ENCODE assay signal across 10 mouse cellular contexts in the genomic region with DNA sequence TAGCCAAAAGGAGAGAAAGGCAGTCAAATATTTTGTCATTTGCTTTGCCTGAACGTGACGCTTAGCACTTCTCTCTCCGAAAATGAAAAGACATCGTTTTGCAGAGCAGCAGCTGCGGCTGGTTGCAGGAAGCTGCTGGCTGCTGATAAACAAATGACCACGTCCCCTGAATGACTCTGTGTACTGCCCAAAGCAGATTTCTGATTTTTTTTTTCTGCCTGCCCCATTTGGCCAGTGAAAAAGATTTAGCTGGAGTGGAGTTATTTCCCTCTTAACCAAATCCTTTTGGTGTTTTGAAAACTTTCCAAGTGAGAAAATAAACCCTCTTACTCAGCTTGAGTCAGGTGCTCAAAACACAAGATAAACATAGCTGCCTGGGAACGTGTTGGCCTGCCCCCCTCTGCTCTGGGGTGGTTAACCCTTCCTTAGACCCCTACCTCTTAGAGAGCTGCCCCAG.
DNase-seq lines count a peak whose midpoint lies in the region; ATAC-seq and TF ChIP-seq lines count a peak whose summit lies in the region.
"Had no signal": no experiment of that assay in that cellular context is flagged by ENCODE, and none has a peak within 500 bp of the region (broad histone marks: within the 10 kb centered on the region; RNA-seq: fewer than 3 reads in every experiment).

No protein-coding gene starts in this region.

- H3K4me1 ChIP-seq in forebrain, postnatal 0 days (ENCODE audit: insufficient read depth): peaks cover 10% of the 10 kb centered on the region
- H3K4me1 ChIP-seq in forebrain, embryonic 15.5 days: 0 out of 2 replicates have a peak, but pooled peaks cover 10% of the 10 kb centered on the region
- peaks cover 19% of the 10 kb centered on the region; the same call in 1 of the 2 replicates for H3K4me1 ChIP-seq in neural tube, embryonic 13.5 days (replicated peaks)
- peaks cover 16% of the 10 kb centered on the region for H3K4me1 ChIP-seq in limb, embryonic 14.5 days (ENCODE audit: control insufficient read depth, insufficient read depth, low read length)

- no peak overlapping the region for H3K4me3 ChIP-seq in forebrain, postnatal 0 days (ENCODE audit: low read depth, low read length)
- no peak overlapping the region for H3K4me3 ChIP-seq in forebrain, embryonic 15.5 days
- H3K4me3 ChIP-seq in neural tube, embryonic 13.5 days: no peak overlapping the region
- H3K4me3 ChIP-seq in limb, embryonic 14.5 days (replicated peaks; ENCODE audit: low read length): no peak overlapping the region
- H3K4me3 ChIP-seq: embryonic facial prominence, embryonic 12.5 days had no signal

- H3K27me3 ChIP-seq in forebrain, postnatal 0 days (ENCODE audit: insufficient read depth, low read length): no peaks in the 10 kb centered on the region
- H3K27me3 ChIP-seq in forebrain, embryonic 15.5 days: no peaks in the 10 kb centered on the region
- H3K27me3 ChIP-seq in neural tube, embryonic 13.5 days: no peaks in the 10 kb centered on the region
- H3K27me3 ChIP-seq in limb, embryonic 14.5 days (ENCODE audit: control insufficient read depth, insufficient read depth, low read length): no peaks in the 10 kb centered on the region; the same call in 1 of the 2 replicates
- H3K27me3 ChIP-seq: embryonic facial prominence, embryonic 12.5 days had no signal

- peak; percentile 27; the same call in 1 of the 2 replicates for ATAC-seq in forebrain, postnatal 0 days
- no peak for ATAC-seq in forebrain, embryonic 15.5 days (replicated peaks)
- ATAC-seq in neural tube, embryonic 13.5 days (ENCODE audit: low read depth): no peak
- ATAC-seq in limb, embryonic 14.5 days (ENCODE audit: low FRiP score, low read depth): no peak; the same call in 1 of the 2 replicates

- no peak overlapping the region for H3K27ac ChIP-seq in forebrain, postnatal 0 days (ENCODE audit: low read depth, low read length)
- H3K27ac ChIP-seq in forebrain, embryonic 15.5 days (replicated peaks): no peak overlapping the region
- H3K27ac ChIP-seq in neural tube, embryonic 13.5 days (replicated peaks): no peak overlapping the region
- H3K27ac ChIP-seq in limb, embryonic 14.5 days (replicated peaks; ENCODE audit: low read depth, low read length): no peak overlapping the region; the same call in 1 of the 2 replicates
- H3K27ac ChIP-seq: embryonic facial prominence, embryonic 12.5 days; liver, embryonic 14.5 days had no signal

- WGBS in forebrain, postnatal 0 days: 10% methylated on average over 7 of the region's 7 CpGs
- whole genome bisulfite sequencing in forebrain, embryonic 15.5 days: 23% methylated on average over 7 of the region's 7 CpGs
- WGBS in neural tube, embryonic 13.5 days: 33% methylated on average over 7 of the region's 7 CpGs
- WGBS in limb, embryonic 14.5 days: 13% methylated on average over 7 of the region's 7 CpGs

- H3K36me3 ChIP-seq in forebrain, postnatal 0 days (ENCODE audit: insufficient read depth): no peaks in the 10 kb centered on the region
- H3K36me3 ChIP-seq in forebrain, embryonic 15.5 days: no peaks in the 10 kb centered on the region
- H3K36me3 ChIP-seq in neural tube, embryonic 13.5 days: no peaks in the 10 kb centered on the region
- H3K36me3 ChIP-seq in limb, embryonic 14.5 days (ENCODE audit: control insufficient read depth, insufficient read depth, low read length): no peaks in the 10 kb centered on the region
- H3K36me3 ChIP-seq: embryonic facial prominence, embryonic 12.5 days had no signal

- peak; percentile 47 for DNase-seq in forebrain, postnatal 0 days
- DNase-seq in neural tube, embryonic 10.5 days (ENCODE audit: extremely low spot score, low spot score): no peak
- peak; percentile 10 for DNase-seq in limb, embryonic 14.5 days (ENCODE audit: low spot score)
- DNase-seq in yolk sac, embryonic 10.5 days (ENCODE audit: low spot score): peak; percentile 15
- no peak for DNase-seq in cerebellum, postnatal 10 days
- no peak for DNase-seq in spleen, postnatal 36 days (ENCODE audit: low spot score in 2 of 2)

- TF ChIP-seq POLR2A in limb, embryonic 14.5 days (IDR thresholded peaks at IDR 0.05; ENCODE audit: borderline replicate concordance, extremely low read depth, insufficient read depth, insufficient read length): no peak

- H3K4me2 ChIP-seq in forebrain, postnatal 0 days (ENCODE audit: low read depth): no peak overlapping the region
- no peak overlapping the region for H3K4me2 ChIP-seq in forebrain, embryonic 15.5 days (replicated peaks)
- peak overlapping the region; percentile 24; the same call in 1 of the 2 replicates for H3K4me2 ChIP-seq in neural tube, embryonic 13.5 days
- H3K4me2 ChIP-seq in limb, embryonic 14.5 days (replicated peaks; ENCODE audit: low read depth, low read length, severe bottlenecking): peak overlapping the region; percentile 8; the same call in 1 of the 2 replicates
- H3K4me2 ChIP-seq: embryonic facial prominence, embryonic 12.5 days had no signal

- 0 out of 2 replicates have a peak overlapping the region, but pooled peaks have one; percentile 10 for H3K9ac ChIP-seq in forebrain, postnatal 0 days
- H3K9ac ChIP-seq in forebrain, embryonic 15.5 days (replicated peaks): no peak overlapping the region
- H3K9ac ChIP-seq in neural tube, embryonic 13.5 days: no peak overlapping the region
- H3K9ac ChIP-seq in limb, embryonic 14.5 days (ENCODE audit: low read depth, low read length, severe bottlenecking): no peak overlapping the region
- H3K9ac ChIP-seq: embryonic facial prominence, embryonic 12.5 days; liver, embryonic 14.5 days had no signal

- no peaks in the 10 kb centered on the region for H3K9me3 ChIP-seq in forebrain, postnatal 0 days (ENCODE audit: low read length)
- no peaks in the 10 kb centered on the region for H3K9me3 ChIP-seq in forebrain, embryonic 15.5 days
- no peaks in the 10 kb centered on the region for H3K9me3 ChIP-seq in neural tube, embryonic 13.5 days
- H3K9me3 ChIP-seq in limb, embryonic 14.5 days (ENCODE audit: control insufficient read depth, low read length): no peaks in the 10 kb centered on the region
- H3K9me3 ChIP-seq: embryonic facial prominence, embryonic 12.5 days had no signal

- no peak for TF ChIP-seq CTCF in forebrain, postnatal 0 days (IDR thresholded peaks at IDR 0.05; ENCODE audit: low read depth)

Comparison
In these comparisons a context has a peak if more than half of its experiments do, and no peak if none do; other contexts are left out.
1. DNase-seq: peak in forebrain, postnatal 0 days (single experiment), limb, embryonic 14.5 days (single experiment) and yolk sac, embryonic 10.5 days (single experiment); none in neural tube, embryonic 10.5 days (single experiment), cerebellum, postnatal 10 days (0 of 2) and spleen, postnatal 36 days (0 of 2).
2. H3K4me2 ChIP-seq: peak in neural tube, embryonic 13.5 days (single experiment) and limb, embryonic 14.5 days (single experiment); none in forebrain, postnatal 0 days (single experiment) and forebrain, embryonic 15.5 days (single experiment).